Mouse (Mus musculus) layer of hippocampus, adult 9-10 months (tissue): Measurements from ENCODE around the gene Cd300lf.

Experiments used
- DNase-seq: peaks from one replicate; pipeline ENCODE4 v3.0.0; 2022; ENCODE audit warnings: low spot score

The Cd300lf gene

DNA sequence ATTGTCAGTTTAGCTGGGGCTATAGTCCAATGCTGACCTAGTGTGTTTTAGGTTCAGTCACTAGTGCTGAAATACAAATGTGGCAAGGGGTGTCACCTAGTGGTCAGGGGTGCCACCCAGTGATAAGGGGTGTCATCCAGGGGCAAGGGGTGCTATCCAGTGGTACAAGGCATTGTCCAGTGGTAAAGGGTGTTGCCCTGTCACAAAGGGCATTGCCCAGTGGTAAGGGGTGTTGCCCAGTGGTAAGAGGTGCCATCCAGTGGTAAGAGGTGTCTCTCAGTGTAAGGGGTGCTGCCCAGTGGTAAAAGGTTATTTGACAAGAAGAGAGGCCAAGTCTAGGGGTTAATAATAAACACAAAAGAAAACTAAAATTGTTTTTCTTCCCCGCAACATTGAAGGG is 56.4 kb downstream of the Cd300lf start:
- DNase-seq, result no peak

DNA sequence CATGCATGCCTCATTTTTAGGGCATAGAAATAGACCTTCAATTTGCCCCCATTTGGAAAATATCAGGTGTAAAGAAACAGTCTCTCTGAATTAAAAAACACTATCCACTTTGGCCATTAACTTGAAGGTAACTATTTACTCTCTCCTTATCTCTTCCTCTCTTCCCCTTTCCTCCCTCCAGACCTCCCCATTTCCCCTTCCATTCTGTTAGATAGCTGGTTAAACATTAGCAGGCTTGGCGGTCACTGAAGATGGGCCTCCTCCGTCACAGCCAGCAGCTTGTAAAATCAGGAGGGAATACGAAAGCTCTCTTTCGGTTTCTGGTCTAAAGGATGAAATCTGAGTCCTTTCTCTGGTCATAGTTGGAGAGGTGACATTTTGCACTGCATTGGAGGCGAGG is 57.9 kb downstream of the Cd300lf start:
- DNase-seq, result no peak

DNA sequence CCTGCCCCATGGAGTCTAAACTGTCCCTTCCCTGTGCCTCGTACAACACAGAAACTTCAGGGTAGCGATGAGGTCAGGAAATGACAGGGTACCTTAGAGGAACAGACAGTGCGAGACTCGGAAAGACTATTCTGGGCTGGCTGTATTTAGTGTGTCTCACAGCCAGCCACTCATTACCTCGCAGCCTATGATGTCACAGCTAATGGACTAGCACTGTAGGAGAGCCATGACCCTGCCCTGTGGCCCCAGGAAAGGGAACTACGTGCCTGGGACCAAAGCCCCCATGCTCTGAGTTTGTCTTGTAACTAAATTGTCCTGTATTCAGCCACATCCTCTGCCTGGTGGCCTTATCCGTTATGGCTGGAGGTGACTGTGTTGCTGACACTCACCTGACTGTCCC is 58.4 kb downstream of the Cd300lf start:
- DNase-seq, result no peak

DNA sequence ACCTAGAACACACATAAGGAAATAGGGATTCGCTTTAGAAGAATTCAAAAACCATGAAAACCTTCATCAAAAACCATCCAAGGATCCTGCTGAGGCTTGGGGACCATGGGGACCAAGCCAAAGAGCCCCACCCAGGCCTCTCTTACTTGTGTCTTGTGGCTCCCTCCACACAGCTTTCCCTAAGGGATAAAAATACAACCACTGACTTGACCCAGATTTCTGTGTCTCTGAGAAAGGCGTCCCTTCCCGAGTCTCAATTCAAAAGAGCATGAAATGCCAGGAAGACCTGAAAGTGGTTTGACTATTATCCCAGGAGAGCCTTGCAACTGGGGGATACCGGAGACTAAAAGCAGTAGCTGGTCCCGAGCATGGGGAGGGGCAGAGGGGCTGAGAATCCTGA is 60.8 kb downstream of the Cd300lf start:
- no peak for DNase-seq

DNA sequence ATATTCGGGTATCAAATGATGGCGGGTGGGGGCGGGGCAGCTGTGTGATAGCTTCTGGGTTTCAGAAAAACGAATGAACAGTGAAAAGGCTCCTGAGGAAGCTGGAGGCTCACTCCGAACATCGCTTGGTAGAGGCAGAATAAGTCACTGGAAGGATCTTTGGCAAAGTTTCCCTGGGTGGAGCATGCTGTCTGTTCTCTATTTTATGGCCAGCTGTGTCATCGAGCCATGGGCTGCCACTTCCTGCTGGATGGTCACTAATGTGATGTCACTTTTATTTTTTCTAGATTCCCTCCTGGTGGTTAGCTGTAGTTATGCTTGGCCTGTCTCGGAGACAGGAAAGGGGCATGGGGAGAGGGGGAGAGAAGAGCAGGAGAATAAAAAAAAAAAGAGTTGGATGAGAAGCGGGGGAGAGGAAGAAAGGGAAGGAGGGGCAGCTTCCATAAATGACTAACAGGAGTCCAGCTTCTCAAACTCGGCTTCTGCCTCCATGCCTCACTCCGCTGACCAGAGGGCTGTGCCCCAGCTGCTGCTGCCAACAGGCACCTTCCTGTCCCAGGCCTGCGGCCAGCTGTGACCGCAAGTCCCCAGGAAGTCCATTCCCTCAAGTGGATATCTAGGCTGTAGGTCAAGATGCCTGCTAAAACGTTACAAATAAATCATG is 62.0 kb downstream of the Cd300lf start:
- no peak for DNase-seq

DNA sequence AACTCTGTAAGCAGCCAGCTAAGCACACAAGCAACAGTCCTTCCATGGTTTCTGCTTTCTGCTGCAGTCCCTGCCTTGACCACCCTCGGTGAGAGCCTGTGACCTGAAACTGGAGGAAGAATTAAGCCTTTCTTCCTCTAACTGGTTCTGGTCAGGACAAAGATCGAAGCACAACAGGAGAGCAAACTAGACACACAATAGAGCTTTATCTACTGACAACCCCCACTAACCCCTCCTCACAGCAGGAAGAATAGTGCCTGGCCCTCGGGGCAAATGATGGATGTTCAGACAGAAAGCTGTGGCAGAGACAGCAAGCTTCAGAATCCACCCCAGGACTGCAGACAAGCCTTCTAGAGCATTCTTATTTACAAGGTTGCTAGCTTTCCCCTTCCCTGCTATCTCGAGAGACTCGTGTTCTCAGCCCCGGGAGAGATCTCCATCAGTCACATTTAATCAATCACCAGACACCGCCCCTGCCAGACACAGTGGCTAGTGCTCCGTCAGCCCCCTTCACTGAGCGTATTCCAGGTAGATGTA is 62.7 kb downstream of the Cd300lf start:
- DNase-seq, result no peak

DNA sequence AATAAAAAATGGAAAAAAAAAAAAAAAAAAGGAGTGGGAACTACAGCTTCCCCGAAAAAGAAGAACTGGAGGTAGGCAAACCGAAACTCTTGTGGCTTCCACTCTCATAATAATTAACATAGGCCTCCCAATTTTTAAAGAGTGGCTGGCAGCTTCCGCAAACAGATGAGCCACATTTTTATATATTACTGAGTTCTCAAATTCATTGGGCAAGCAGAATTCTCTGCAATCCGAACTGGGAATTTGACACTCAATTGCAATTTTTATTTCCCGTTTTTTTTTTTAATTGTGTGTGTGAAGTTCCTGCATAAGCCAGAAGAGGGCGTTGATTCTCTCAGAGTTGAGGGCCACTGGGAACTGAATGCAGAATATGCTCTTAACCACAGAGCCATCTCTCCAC is 67.0 kb downstream of the Cd300lf start:
- no peak for DNase-seq
